Mouse (Mus musculus) myocyte (in vitro differentiated cells): Measurements from ENCODE around the gene Teddm2.
"Not testable (repeated sequence)": the region's sequence is repeated elsewhere in the genome, so short reads cannot be mapped to it uniquely, and the experiment has no call there.

Experiments
- POLR2A ChIP-seq: IDR thresholded peaks from one replicate; pipeline ENCODE4 v1.6.1; 2011; ENCODE audit warnings: low read depth, mild to moderate bottlenecking, control low read depth, moderate library complexity; ENCODE audit not compliant: insufficient read length
- TCF3 ChIP-seq: IDR thresholded peaks from one replicate; pipeline ENCODE4 v1.6.1; 2011; ENCODE audit warnings: low read depth, control low read depth; ENCODE audit not compliant: insufficient read length

GRCm38 (mm10) chr1:153852696-153853095 is 47.3 kb downstream of the Teddm2 start:
- TF ChIP-seq TCF3, POLR2A: not testable (repeated sequence)
